Mouse (Mus musculus): Measurements from ENCODE around the gene Vmn1r32.

Gene Vmn1r32

DNA sequence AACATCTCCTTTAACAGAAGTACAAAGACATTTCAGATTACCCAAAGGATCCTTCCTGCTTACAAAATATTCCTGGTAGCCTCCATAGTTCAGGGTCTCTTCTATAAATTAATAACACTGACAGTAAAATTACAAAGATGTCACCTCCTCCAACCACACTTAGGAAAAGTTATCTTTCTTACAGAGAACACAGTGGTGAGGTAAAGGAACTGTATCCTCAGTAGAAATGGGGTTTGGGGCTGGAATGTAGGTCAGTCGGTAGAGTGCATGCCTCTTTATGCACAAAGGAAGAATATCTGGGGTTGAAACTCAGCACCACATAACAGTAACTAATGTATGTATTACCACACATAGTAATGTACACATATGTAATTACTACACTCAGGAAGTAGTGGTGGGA, at the start of gene Vmn1r32:
Vmn1r32 (minus strand) TSS at position 101 of the 400 bp plus-strand sequence.
- DNase-seq (ENCODE audit: low spot score in 2 of 2): no peak

DNA sequence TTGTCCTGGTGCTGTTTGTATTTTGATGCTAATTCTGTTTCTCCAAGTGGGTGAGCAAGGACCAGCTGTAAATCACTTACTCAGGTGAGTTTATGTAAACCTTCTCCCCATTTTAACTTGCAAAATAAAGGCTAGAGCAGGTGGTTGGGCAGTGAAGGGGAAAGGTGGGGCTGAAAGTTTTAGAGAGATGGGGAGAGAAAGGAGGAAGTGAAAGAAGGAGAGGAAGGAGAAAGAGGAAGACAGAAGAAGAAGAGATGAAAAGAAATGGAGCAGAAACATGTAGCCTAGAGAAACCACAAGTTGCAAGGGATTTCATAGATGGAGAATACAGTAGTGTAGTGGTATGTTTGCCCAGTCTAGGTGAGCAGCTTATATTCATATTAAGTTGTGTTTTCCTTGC, 35.9 kb upstream of the Vmn1r32 start:
- DNase-seq (ENCODE audit: low spot score in 2 of 2): no peak

DNA sequence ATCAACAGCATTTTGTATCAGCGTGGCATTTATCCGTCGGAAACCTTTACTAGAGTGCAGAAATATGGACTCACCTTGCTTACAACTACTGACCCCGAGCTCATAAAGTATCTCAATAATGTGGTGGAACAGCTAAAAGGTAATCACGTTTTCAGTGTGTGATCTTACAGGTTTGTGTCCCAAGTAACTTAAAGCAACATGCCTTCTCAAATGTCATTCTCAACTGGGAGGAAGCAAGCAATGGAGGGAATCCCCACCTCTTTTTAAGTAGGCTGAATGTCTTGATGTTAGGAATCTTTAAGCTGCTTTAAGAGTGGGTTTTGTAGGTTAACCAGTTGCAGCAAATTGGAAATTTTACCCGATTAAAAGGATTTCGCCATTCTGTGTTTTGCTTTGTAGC, 23.9 kb downstream of the Vmn1r32 start:
- no peak for DNase-seq (ENCODE audit: low spot score in 2 of 2)

DNA sequence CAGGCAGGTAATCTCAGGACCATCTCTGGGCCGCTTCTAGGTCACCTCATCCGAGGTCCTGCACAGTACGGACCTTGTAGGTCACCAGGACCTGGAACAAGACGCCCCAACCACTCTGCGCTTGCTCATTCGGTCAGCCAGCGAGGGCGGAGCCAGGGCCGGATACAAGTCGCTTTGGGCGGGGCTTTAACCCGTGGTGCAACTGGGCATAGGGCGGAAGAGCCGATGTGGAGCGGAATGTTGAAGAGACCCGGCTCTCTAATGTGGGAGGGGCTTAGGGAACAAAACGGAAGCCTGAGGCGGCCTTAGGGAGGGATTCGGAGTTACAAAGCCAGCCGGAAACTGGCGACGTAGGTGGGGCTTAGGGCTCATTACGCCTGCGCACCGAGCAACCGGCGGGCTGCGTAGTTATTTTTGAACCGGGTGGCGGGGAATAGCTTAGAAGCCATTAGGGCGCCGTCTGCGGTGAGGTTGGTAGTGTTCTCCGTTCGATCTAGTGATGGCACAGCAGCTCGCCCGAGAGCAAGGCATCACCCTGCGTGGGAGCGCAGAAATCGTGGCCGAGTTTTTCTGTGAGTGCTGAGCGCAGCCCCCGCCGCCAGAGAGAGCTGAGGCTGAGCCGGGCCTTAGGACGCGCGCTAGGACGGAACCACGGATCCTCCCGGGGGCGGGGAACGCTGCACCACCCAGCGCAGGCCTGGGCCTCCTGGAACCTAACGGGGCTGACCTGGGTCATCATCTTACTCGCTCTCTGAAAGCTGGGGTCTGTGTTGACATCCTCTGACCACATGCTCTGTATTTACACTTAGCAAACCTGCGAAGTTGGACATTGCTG, 24.7 kb downstream of the Vmn1r32 start, which contains the start of gene Mad2l1:
Mad2l1 (plus strand) TSS at position 363 of the 835 bp plus-strand sequence.
- peak; percentile 93 to 95 for DNase-seq (ENCODE audit: low spot score in 2 of 2)

DNA sequence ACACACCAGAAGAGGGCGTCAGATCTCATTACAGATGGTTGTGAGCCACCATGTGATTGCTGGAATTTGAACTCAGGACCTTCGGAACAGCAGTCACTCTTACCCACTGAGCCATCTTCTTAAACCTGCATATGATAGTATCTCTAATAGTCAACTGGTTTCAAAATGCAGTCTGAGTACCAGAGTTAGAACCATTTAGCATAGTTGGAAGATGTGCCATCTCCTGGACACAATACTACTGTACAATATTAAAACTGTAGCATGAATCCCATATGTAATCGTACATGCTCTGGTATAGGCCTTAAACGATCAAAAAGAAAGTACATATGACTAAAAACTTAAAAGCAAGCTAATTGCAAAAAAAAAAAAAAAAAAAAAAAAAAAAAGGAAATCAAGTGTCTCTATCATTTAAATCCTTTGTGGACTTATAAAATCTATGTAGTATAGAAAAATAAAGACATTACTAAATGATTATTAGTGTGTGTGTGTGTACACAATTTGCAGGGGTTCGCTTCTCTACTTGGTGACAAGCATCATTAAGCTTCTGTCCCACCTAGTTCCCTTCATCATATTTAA, 25.4 kb downstream of the Vmn1r32 start:
- no peak for DNase-seq (ENCODE audit: low spot score in 2 of 2)

DNA sequence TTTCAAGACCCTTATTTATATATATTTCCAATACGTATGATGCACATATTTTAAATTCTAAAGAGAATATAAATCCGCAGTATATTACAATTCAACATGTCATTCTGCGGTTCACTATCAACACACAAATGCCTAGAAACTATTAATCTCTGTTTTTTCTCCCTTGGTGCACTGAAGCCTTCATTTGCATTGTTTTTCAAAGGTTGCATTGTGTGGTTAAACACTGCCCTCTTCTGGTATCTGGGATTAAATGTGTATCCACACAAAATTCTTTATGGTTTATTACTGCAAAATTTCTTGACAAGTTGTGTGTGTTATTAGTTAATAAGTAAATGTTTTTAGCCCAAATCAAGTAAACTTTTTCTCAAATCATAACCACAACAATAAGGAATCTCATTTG, 26.7 kb downstream of the Vmn1r32 start:
- no peak for DNase-seq (ENCODE audit: low spot score in 2 of 2)

DNA sequence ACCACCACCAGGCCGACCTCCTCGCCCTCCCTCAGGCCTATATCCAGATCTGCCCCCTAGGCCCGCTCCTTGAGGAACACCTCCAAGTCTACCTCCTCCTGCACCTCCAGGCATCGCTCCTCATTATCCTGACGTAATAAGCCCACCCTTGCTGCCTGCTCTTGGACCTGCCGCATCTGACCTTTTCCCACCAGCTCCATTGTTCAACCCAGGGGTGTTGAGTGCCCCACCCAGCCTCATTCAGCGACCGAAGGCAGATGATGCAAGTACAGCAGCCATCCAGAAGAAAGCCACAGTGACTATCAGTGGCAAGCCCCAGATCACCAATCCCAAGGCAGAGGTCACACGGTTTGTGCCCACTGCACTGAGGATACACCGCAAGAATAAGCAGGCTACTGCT, 31.5 kb downstream of the Vmn1r32 start:
- DNase-seq (ENCODE audit: low spot score in 2 of 2): no peak

DNA sequence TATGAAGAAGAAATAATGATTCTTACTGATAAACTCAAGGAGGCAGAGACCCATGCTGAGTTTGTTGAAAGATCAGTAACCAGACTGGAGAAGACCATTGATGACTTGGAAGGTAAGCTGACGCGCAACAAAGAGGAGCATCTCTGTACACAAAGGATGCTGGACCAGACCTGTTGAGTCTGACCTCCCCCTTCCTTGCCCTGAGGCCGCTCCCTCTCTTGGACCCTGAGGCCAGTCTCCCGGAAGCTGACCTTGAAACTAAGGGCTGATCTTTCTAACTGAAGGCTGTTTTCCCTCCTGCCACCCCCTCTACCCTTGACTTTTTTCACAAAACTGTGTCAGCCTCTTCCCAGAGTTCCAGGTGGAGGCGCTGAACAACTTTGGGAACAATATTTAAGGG, 43.5 kb downstream of the Vmn1r32 start:
- DNase-seq (ENCODE audit: low spot score in 2 of 2): no peak

All from urinary bladder, adult 18-20 months (tissue).